Mouse (Mus musculus): ENCODE results near the gene Polr2g. TPM values are rescaled to one million over a fixed set of nuclear protein-coding genes. Genes with fewer than 3 reads are reported as not detected.

The Polr2g gene
- polyA plus RNA-seq, 1 experiment from 2014 or later = 170 TPM

DNA sequence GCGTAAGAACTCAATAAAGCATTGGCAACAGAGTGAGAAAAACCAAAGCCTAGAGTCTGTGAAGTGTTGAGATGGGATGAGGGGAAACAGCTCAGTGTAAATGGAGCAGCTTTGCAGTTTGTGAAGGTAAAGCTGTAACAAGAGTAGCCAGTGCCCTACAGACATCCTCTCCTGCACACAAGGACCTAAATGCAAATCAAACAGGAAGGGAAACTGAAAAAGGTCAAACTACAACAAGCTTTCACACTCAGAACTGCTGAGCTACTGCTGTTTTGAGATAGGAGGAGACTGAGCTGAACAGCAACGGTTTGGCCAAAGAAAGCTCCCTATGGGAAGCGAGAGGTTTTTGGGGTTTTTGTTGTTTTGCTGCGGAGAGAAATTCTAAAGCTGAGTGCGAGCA, 8.4 kb upstream of the Polr2g start:
- no peaks in the 10 kb centered on the region for H3K27me3 ChIP-seq

DNA sequence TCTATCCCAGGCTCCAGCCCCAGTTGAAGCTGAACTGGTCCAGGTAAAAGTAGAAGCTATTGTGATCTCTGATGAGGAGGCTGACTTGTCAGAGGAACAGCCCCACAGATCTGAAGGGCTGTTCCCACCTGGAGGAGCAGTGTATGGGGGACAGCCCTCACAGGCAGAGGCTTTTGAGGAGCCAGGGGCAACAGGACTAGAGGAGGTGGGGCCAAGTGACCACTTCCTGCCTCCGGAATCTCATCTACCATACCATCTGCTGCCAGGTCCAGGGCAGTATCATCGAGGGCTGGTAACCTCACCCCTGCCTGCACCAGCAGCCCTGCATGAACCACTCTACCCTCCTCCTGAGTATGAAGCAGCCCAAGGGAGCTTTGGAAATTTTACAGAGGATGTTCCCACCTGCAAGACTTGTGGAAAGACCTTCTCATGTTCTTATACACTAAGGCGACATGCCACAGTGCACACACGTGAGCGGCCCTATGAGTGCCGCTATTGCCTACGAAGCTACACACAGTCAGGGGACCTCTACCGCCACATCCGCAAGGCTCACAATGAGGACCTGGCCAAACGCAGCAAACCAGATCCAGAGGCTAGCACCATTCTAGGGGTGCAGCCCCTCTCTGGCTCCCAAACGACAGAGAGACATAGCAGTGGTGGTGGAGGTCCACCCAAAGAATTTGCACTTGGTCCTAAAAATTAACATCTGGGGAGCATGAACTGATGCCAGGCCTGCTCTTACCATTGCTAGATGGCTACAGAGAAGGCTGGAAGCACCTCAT, 5.7 kb upstream of the Polr2g start:
- Histone ChIP-seq H3K4me2 (replicated peaks) (no peak overlapping the region), H3K4me3 (no peak overlapping the region), H3K4me1 (peaks cover 7% of the 10 kb centered on the region), H3K27ac (no peak overlapping the region), H3K9me3 (no peaks in the 10 kb centered on the region), H3K9ac (no peak overlapping the region), H3K36me3 (peaks cover 46% of the 10 kb centered on the region), H3K27me3 (no peaks in the 10 kb centered on the region)
- ATAC-seq (ENCODE audit: insufficient number of reproducible peaks, insufficient read depth, low FRiP score, low TSS enrichment) = no peak
- 89% methylated on average over 11 of the region's 11 CpGs for WGBS

More for the DNA sequence above, 8.4 kb upstream of the Polr2g start:
- no peaks in the 10 kb centered on the region for H3K9me3 ChIP-seq
- no peak overlapping the region for H3K4me3 ChIP-seq
- H3K9ac ChIP-seq = no peak overlapping the region
- no peak overlapping the region for H3K4me2 ChIP-seq (replicated peaks)
- H3K36me3 ChIP-seq = peaks cover 65% of the 10 kb centered on the region
- no peak for ATAC-seq (ENCODE audit: insufficient number of reproducible peaks, insufficient read depth, low FRiP score, low TSS enrichment)
- H3K4me1 ChIP-seq = peaks cover 7% of the 10 kb centered on the region
- 95% methylated on average over 5 of the region's 5 CpGs for WGBS
- H3K27ac ChIP-seq = no peak overlapping the region

DNA sequence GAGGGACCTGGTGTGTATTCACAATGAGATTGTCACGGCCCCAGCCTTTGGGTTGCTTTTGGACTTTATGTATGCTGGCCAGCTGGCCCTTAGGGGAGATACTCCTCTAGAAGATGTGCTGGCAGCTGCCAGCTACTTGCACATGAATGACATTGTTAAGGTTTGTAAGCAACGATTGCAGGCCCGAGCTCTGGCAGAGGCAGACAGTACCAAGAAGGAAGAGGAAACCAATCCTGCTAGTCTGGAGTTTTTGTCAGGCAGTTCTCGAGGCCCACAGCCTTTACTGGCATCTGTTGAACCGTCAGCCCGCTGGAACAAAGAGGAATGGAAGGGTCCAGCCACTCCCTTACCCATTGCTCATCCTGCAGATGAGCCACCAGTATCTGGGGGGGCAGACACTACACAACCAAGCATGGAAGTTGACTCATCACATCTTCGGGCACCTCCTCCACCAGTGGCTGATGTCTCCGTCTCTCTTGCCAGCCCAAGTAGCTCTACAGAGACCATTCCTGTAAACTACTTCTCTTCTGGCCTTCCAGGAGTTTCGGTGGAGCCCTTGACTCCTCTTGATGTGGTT, 4.9 kb upstream of the Polr2g start:
- H3K9me3 ChIP-seq = no peaks in the 10 kb centered on the region
- WGBS = 88% methylated on average over 9 of the region's 9 CpGs
- H3K27ac ChIP-seq = peak overlapping the region; percentile 86
- H3K27me3 ChIP-seq = no peaks in the 10 kb centered on the region
- H3K4me1 ChIP-seq = peaks cover 7% of the 10 kb centered on the region
- peak overlapping the region; percentile 53 for H3K4me3 ChIP-seq
- H3K9ac ChIP-seq = no peak overlapping the region
- H3K36me3 ChIP-seq = peaks cover 39% of the 10 kb centered on the region
- peak overlapping the region; percentile 51 for H3K4me2 ChIP-seq (replicated peaks)
- no peak for ATAC-seq (ENCODE audit: insufficient number of reproducible peaks, insufficient read depth, low FRiP score, low TSS enrichment)

DNA sequence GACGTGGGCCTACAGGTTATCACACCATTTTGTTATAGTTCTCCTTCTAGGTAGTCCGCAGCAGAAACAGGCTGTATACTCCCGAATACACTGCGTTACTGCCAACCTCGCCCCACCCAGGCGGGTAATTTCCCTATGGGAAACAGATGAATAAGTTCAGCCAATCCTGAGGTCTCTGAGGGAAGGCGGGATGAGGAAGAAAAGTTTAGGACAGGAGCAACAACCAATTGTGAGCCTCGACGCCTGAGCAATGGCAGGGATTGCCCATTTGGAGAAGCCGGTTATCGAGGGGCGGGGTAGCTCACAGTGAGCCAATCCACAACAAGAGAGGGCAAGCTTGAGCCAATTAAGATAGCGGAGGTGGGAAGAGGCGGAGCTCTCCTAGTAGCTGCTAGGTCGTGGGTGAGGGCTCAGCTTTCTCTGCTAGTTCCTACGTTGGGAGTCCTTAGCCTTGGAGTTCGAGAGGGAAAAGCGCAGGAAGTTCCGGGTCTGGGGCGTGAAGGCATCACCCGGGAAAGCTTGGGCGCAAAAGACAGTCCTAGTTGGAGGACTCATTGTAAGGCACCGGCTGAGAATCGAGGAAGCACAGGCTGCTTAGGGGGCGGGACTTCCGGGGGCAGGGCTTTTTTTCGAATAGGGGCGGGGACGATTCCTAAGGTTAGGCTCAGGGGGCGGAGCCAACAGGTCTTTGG, 3.9 kb upstream of the Polr2g start, which contains the start of gene Zbtb3:
Gene Zbtb3, plus strand, starts transcription at position 426 of the 692 bp plus-strand sequence.
- Histone ChIP-seq H3K27me3 (no peaks in the 10 kb centered on the region), H3K4me2 (replicated peaks) (peak within 1 kb of the TSS; percentile 62), H3K9me3 (no peaks in the 10 kb centered on the region), H3K36me3 (peaks cover 30% of the 10 kb centered on the region), H3K27ac (peak within 1 kb of the TSS; percentile 86), H3K4me1 (peaks cover 12% of the 10 kb centered on the region), H3K9ac (peak within 1 kb of the TSS; percentile 38; the same call in 1 of the 2 replicates), H3K4me3 (peak within 1 kb of the TSS; percentile 53)
- under 1% methylated on average over 30 of the region's 30 CpGs for WGBS
- ATAC-seq (ENCODE audit: insufficient number of reproducible peaks, insufficient read depth, low FRiP score, low TSS enrichment) = peak; percentile 96

DNA sequence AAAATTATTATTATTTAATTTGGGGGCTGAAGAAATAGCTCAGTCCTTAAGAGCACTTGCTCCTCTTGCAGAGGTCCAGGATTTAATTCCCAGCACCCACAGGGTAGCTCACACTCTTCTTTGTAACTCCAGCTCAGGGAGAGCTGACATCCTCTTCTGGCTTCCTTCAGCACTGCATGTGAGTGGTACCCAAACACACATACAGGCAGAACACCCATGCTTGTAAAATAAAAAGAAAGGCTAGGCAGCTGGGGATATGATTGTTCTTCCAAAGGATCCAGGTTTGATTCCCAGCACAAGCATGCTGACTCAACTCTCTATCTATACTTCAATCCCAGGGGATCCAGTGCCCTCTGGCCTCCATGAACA, 554 bp upstream of the Polr2g start:
- H3K27me3 ChIP-seq = no peaks in the 10 kb centered on the region
- H3K4me3 ChIP-seq = no peak overlapping the region; the same call in 1 of the 2 replicates
- H3K27ac ChIP-seq = no peak overlapping the region
- ATAC-seq (ENCODE audit: insufficient number of reproducible peaks, insufficient read depth, low FRiP score, low TSS enrichment) = no peak
- H3K4me1 ChIP-seq = peaks cover 15% of the 10 kb centered on the region
- H3K4me2 ChIP-seq (replicated peaks) = peak overlapping the region; percentile 90; the same call in 1 of the 2 replicates
- H3K9me3 ChIP-seq = no peaks in the 10 kb centered on the region
- no peak overlapping the region for H3K9ac ChIP-seq
- H3K36me3 ChIP-seq = peaks cover 22% of the 10 kb centered on the region

DNA sequence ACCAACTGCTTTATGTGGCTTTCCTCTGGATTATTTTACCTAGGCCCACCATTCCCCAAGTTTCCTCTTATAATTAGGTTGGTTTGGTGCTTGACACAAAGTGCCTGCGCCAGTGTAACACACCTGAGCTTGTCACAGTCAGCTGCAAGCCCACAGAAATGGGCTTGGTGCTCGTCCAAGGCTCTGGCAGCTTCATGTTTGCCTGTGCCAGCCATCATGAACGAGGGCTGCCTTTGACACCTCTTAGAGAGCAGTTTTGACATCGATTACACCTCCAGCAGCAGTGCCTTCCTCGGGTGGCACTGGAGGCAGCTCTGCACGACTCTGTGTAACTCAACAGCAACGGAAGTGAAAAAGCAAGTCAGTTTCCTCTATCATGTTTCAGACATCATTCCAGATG, 8.2 kb downstream of the Polr2g start:
- WGBS = 81% methylated on average over 7 of the region's 7 CpGs
- Histone ChIP-seq H3K4me3 (no peak overlapping the region), H3K36me3 (peaks cover 31% of the 10 kb centered on the region), H3K4me2 (replicated peaks) (no peak overlapping the region), H3K27me3 (no peaks in the 10 kb centered on the region), H3K9ac (no peak overlapping the region), H3K9me3 (peaks cover 5% of the 10 kb centered on the region; the same call in 1 of the 2 replicates), H3K27ac (no peak overlapping the region), H3K4me1 (peaks cover 5% of the 10 kb centered on the region; the same call in 1 of the 2 replicates)
- no peak for ATAC-seq (ENCODE audit: insufficient number of reproducible peaks, insufficient read depth, low FRiP score, low TSS enrichment)

DNA sequence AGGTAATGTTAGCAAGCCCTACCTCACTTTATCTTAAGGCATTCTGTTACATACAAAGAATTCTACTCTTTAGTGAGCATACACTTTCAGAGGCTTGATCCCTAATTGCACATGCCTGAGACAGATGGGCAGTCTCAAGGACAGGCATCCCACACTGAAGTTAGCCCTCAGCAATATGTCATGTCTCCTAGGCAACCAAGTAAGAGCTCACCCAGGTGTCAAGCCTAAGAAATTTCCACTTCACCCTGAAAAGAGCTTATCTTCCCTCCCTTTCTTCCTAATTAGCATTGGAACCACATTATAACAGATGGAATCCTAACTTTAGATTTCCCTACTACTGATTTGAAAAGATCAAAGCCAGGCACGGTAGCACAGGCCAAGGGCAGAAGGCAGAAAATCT, 9.2 kb downstream of the Polr2g start:
- peaks cover 23% of the 10 kb centered on the region for H3K36me3 ChIP-seq
- no peak overlapping the region for H3K4me2 ChIP-seq (replicated peaks)
- H3K4me1 ChIP-seq = peaks cover 6% of the 10 kb centered on the region; the same call in 1 of the 2 replicates
- H3K27me3 ChIP-seq = no peaks in the 10 kb centered on the region
- H3K9ac ChIP-seq = no peak overlapping the region
- WGBS = 49% methylated on average over 1 of the region's 1 CpGs
- H3K9me3 ChIP-seq = peaks cover 5% of the 10 kb centered on the region; the same call in 1 of the 2 replicates
- no peak overlapping the region for H3K27ac ChIP-seq
- no peak for ATAC-seq (ENCODE audit: insufficient number of reproducible peaks, insufficient read depth, low FRiP score, low TSS enrichment)
- H3K4me3 ChIP-seq = no peak overlapping the region

DNA sequence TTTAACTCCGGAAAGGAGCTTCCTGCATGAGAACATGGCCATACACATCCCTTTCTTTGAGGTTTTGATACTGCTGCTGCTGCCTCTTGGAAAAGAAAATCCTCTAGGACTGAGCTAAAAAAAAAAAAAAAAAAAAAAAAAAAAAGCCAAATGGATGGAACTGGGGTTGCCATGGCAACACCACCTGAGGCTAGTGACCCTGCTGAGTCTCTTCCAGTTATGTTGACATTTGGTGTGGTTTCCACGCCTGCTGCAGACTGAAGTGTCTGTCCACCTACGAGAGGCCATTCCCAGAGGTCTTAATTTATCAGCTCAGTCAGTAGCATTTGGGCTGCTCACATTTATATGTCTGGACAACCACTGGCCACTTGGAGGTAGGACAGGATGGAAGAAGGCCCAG, 9.9 kb downstream of the Polr2g start:
- no peak overlapping the region for H3K9ac ChIP-seq
- whole genome bisulfite sequencing = 26% methylated on average over 3 of the region's 3 CpGs
- H3K4me2 ChIP-seq (replicated peaks) = no peak overlapping the region
- H3K36me3 ChIP-seq = peaks cover 18% of the 10 kb centered on the region
- peaks cover 6% of the 10 kb centered on the region; the same call in 1 of the 2 replicates for H3K4me1 ChIP-seq
- H3K27me3 ChIP-seq = no peaks in the 10 kb centered on the region
- ATAC-seq (ENCODE audit: insufficient number of reproducible peaks, insufficient read depth, low FRiP score, low TSS enrichment) = no peak
- no peak overlapping the region for H3K4me3 ChIP-seq
- no peak overlapping the region for H3K27ac ChIP-seq
- peaks cover 5% of the 10 kb centered on the region; the same call in 1 of the 2 replicates for H3K9me3 ChIP-seq

DNA sequence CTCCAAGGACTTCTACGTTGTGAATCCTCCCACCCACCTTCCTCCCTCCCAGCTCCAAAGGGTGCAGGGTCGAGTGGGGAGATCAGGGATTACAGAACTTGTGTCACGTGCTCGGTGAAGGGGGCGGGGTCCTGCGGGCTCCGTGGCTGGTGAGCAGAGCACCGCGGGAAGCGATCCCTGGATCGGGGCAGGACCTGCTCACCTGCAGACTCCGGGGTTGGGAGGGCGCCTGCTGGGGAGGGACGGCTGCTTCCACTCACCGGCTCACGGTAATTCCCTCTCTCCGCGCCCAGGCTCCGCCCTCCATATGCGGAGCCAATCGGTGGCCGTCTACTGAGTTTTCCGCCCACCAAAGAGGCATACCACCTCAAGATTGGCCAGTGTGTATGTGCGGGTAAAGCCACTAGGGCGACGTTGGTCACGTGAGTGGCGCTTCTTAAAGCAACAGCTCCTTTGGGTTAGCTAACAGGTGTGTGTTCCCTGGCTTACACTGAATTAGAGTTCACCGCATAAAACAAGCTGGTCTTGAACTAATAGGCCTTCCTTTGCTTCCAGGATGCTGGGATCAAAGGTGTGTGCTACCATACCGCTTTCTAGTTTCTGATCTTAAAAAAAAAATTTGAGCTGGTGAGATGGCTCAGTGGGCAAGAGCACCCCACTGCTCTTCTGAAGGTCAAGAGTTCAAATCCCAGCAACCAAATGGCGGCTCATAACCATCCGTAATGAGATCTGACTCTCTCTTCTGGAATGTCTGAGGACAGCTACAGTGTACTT, 12.2 kb downstream of the Polr2g start, which contains the start of gene Taf6l:
Gene Taf6l, minus strand, starts transcription at position 410 of the 774 bp plus-strand sequence.
- Histone ChIP-seq H3K36me3 (peaks cover 24% of the 10 kb centered on the region), H3K27me3 (no peaks in the 10 kb centered on the region), H3K9me3 (no peaks in the 10 kb centered on the region), H3K4me1 (peaks cover 6% of the 10 kb centered on the region; the same call in 1 of the 2 replicates), H3K4me3 (peak within 1 kb of the TSS; percentile 69), H3K27ac (peak within 1 kb of the TSS; percentile 88), H3K4me2 (replicated peaks) (peak within 1 kb of the TSS; percentile 64), H3K9ac (peak within 1 kb of the TSS; percentile 63)
- under 1% methylated on average over 32 of the region's 32 CpGs for WGBS
- ATAC-seq (ENCODE audit: insufficient number of reproducible peaks, insufficient read depth, low FRiP score, low TSS enrichment) = peak; percentile 98

DNA sequence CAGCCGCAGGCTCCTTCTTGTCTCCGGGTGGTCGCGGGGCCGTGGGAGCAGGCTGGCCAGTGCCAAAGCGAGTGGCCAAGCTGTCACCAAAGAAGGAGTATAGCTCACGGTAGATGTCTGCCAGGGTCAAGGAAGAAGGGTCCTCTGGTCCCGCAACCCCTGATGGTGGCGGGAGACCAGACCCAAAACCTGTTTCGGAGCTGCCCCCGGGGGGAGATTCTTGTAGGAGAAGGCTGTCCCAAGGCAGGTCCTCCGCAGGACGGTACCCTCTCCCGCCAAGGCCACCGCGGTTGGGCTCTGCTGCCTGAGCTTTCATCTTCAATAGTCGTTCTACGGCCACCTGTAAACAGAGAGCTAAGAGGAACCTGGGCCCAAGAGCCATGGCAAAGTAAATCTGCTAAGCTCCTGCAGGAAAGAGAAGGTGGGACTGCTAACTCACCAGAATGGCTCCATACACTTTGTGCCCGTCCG, 23.4 kb downstream of the Polr2g start:
- H3K9me3 ChIP-seq = no peaks in the 10 kb centered on the region
- peaks cover 31% of the 10 kb centered on the region for H3K4me1 ChIP-seq
- no peaks in the 10 kb centered on the region for H3K27me3 ChIP-seq
- H3K4me2 ChIP-seq (replicated peaks) = peak overlapping the region; percentile 95
- peak overlapping the region; percentile 96 for H3K9ac ChIP-seq
- H3K4me3 ChIP-seq = peak overlapping the region; percentile 78
- H3K36me3 ChIP-seq = peaks cover 33% of the 10 kb centered on the region
- WGBS = 5% methylated on average over 20 of the region's 20 CpGs
- peak; percentile 10; the same call in 1 of the 2 replicates for ATAC-seq (ENCODE audit: insufficient number of reproducible peaks, insufficient read depth, low FRiP score, low TSS enrichment)
- peak overlapping the region; percentile 99 for H3K27ac ChIP-seq

All from embryonic facial prominence, embryonic 12.5 days (tissue).